Mouse (Mus musculus) liver, embryonic 16.5 days (tissue): ENCODE measurements around the gene Ddx54. TPM values are rescaled to one million over a fixed set of nuclear protein-coding genes. Genes with fewer than 3 reads are reported as not detected.

Experiments
- ATAC-seq: fragments of 200-750 bp; cut with Nextera tagmentation; 2 replicates; pipeline ENCODE4 v1.8.0; 2017; ENCODE audit warnings: low read depth, mild to moderate bottlenecking, moderate number of reproducible peaks, moderate library complexity
- H3K27ac ChIP-seq: fragments of 300-500 bp; sonication (generic); 2 replicates; pipeline ENCODE4 v1.5.1; 2014; ENCODE audit warnings: mild to moderate bottlenecking, low read length
- H3K27me3 ChIP-seq: fragments of 300-500 bp; sonication (generic); 2 replicates; pipeline ENCODE4 v1.6.1; 2014; ENCODE audit warnings: low read depth, low read length, mixed read lengths; ENCODE audit not compliant: control insufficient read depth, insufficient read depth
- H3K36me3 ChIP-seq: fragments of 300-500 bp; sonication (generic); 2 replicates; pipeline ENCODE4 v1.6.1; 2014; ENCODE audit warnings: mild to moderate bottlenecking; ENCODE audit not compliant: control insufficient read depth, insufficient read depth
- H3K4me1 ChIP-seq: fragments of 300-500 bp; sonication (generic); 2 replicates; pipeline ENCODE4 v1.6.1; 2014; ENCODE audit warnings: low read depth, low read length, mixed read lengths; ENCODE audit not compliant: control insufficient read depth
- H3K4me2 ChIP-seq: fragments of 300-500 bp; sonication (generic); 2 replicates; pipeline ENCODE4 v1.6.1; 2014; ENCODE audit warnings: low read depth, low read length, mixed read lengths
- H3K4me3 ChIP-seq: fragments of 300-500 bp; sonication (generic); 2 replicates; pipeline ENCODE4 v1.5.1; 2014; ENCODE audit warnings: low read depth, mild to moderate bottlenecking, low read length
- H3K9ac ChIP-seq: fragments of 300-500 bp; sonication (generic); 2 replicates; pipeline ENCODE4 v1.6.1; 2014; ENCODE audit warnings: low read depth, low read length
- H3K9me3 ChIP-seq: fragments of 300-500 bp; sonication (generic); replicated peaks from 2 replicates; pipeline ENCODE4 v1.6.1; 2016; ENCODE audit warnings: low read length; ENCODE audit not compliant: control insufficient read depth
- WGBS: fragments of 180-500 bp; shearing (Covaris S2); extraction: QIAGEN DNeasy Blood & Tissue Kit; methylation state at CpG from one replicate; pipeline ENCODE4 v1.1.7; 2014; ENCODE audit not compliant: insufficient replicate concordance; 5-methylcytosine and 5-hydroxymethylcytosine counted together
- polyA plus RNA-seq: library from polyadenylated mRNA; unstranded; fragments of >200 nt; fragmentation: Nextera tagmentation; extraction: Ambion mirVana; gene quantifications from 2 replicates; pipeline ENCODE4 v1.2.1, GENCODE M21; 2015

Ddx54 gene
- polyA plus RNA-seq: 14.7 and 16.1 TPM in 2 replicates

DNA sequence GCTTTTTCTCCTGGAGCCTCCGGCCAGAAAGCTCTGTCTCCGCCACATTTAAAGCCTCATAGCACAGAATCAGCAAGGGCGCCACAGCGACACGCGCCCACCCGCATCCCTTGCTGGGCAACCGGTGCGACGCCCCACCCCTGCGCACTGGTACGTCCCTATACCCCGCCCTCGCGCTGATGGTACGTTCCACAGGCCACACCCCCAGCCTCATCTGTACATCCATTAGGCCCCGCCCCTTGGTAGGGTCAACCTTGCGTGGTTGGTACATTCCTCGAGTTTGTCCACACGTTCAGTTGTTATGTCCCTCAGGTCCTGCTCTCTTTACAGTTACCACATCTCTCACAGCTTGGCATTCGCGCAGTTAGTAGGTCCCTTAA, at the start of gene Ddx54, which contains the start of gene Rita1:
Gene Ddx54, plus strand, starts transcription at position 298 of the 380 bp plus-strand sequence.
Gene Rita1, minus strand, starts transcription at position 148 of the 380 bp plus-strand sequence.
- ATAC-seq: peak; percentile 73
- Histone ChIP-seq H3K9ac (peak within 1 kb of the TSS; percentile 69), H3K4me2 (peak within 1 kb of the TSS; percentile 98), H3K4me1 (peaks cover 21% of the 10 kb centered on the region), H3K4me3 (peak within 1 kb of the TSS; percentile 90), H3K27ac (peak within 1 kb of the TSS; percentile 84), H3K9me3 (peaks cover 2% of the 10 kb centered on the region; the same call in 1 of the 2 replicates), H3K36me3 (peaks cover 5% of the 10 kb centered on the region; the same call in 1 of the 2 replicates), H3K27me3 (no peaks in the 10 kb centered on the region)
- WGBS: 0% methylated on average over 22 of the region's 22 CpGs

DNA sequence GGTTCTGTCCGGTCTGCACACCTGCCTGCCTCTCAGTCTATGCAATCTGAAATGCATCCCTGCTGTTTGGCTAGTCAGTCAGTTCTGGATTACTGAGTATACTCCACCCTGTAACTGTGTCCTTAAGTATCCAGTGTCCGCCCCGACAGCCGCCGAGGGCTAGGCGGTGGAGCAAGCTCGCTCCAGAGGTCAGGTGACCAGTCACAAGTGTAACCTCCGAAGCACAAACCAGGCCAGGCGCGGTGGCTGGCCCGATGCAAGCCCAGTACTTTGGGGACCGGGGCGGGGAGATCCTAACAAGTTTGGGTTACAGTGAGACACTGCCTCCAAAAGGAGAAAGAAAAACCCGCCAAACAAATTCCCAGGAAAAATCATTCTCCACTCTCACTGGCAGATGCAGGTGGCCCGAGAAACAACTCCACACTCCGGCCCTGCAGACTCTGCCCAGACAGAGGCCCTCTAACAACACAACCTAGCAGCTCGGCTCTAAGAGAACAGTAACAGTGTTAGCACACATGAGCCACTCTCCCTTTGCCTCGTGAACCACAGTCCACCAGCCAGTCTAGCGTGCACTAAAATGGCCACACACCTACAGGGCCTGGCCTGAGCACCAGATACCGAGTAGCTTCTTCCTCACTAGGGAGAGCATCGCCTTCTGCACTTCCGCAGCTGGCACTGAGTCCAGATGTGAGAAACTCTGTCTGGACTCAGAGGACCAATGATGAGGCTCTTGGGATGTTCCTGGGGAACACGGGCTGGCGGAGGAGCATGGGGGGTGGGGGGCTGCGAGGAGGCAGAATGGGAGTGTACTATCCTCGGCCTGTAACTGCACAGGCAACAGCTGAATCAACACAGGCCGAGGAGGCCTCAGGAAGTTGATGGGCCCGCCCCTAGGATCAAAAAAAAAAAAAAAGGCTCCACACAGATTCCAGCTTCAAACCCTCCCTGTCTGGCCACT, 49.3 kb upstream of the Ddx54 start:
- H3K4me3 ChIP-seq: no peak overlapping the region
- 54% methylated on average over 28 of the region's 28 CpGs for WGBS
- no peak overlapping the region for H3K4me2 ChIP-seq
- no peak for ATAC-seq
- no peaks in the 10 kb centered on the region for H3K27me3 ChIP-seq
- peaks cover 52% of the 10 kb centered on the region for H3K4me1 ChIP-seq
- H3K27ac ChIP-seq: peak overlapping the region; percentile 76
- H3K9ac ChIP-seq: no peak overlapping the region; the same call in 1 of the 2 replicates
- H3K9me3 ChIP-seq: no peaks in the 10 kb centered on the region
- no peaks in the 10 kb centered on the region for H3K36me3 ChIP-seq

DNA sequence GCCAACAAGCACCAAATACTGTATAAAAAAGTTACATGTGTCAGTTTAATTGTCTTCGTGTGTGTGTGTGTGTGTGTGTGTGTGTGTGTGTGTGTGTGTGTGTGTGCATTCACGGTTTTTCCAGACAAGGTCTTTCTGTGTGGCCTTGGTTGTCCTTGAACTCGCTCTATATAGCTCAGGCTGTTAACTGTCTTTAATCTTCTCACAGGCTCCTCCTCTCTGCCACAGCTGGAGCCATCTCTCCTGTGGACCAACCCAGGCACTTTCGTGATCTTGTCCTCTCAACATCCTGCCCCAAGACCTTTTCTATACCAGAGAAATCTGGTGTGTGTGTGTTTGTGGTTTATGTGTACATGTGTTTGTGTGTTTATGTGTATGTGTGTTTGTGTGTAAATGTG, 48.6 kb upstream of the Ddx54 start:
- no peak overlapping the region for H3K9ac ChIP-seq
- H3K27ac ChIP-seq: no peak overlapping the region
- no peaks in the 10 kb centered on the region for H3K27me3 ChIP-seq
- ATAC-seq: no peak
- 43% methylated on average over 4 of the region's 4 CpGs for WGBS
- no peaks in the 10 kb centered on the region for H3K9me3 ChIP-seq
- no peak overlapping the region for H3K4me2 ChIP-seq
- H3K36me3 ChIP-seq: no peaks in the 10 kb centered on the region
- no peak overlapping the region for H3K4me3 ChIP-seq
- H3K4me1 ChIP-seq: peaks cover 47% of the 10 kb centered on the region

DNA sequence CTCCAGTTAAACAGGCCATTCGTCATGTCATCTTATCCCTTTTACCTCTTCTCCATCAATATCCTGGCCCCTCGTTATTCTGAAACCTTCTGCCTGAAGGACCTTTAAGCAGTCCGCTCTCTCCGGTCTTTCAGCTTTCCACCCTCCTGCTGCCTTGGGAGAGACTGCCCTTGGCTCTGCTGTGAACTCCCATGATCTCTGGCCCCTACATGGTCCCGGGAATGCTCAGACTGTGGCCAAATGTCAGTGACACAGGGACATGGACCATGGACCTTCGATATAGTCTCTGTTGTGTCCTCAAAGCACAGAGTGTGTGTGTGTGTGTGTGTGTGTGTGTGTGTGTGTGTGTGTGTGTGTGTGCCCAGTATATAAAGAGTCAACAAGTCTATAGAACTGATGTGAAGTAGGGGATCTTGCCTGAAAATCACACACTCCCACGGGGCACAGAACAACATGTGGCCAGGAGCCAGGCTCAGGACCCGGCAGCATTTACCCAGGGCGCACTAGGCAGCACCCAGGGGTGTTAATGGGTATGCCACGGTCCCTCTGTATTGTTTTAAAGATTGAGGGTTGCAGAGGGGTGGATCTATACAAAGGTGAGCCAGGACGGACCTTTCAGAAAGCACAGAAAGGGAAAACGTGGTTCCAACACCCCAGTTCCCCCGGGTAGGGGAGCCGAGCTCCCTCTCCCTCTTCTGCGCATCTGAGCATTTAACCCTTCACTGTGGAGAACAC, 47.2 kb upstream of the Ddx54 start:
- Histone ChIP-seq H3K4me2 (no peak overlapping the region), H3K9me3 (no peaks in the 10 kb centered on the region), H3K4me3 (no peak overlapping the region), H3K9ac (no peak overlapping the region), H3K27ac (peak overlapping the region; percentile 52), H3K27me3 (no peaks in the 10 kb centered on the region), H3K36me3 (no peaks in the 10 kb centered on the region), H3K4me1 (peaks cover 46% of the 10 kb centered on the region)
- 63% methylated on average over 15 of the region's 15 CpGs for WGBS
- ATAC-seq: peak; percentile 61

DNA sequence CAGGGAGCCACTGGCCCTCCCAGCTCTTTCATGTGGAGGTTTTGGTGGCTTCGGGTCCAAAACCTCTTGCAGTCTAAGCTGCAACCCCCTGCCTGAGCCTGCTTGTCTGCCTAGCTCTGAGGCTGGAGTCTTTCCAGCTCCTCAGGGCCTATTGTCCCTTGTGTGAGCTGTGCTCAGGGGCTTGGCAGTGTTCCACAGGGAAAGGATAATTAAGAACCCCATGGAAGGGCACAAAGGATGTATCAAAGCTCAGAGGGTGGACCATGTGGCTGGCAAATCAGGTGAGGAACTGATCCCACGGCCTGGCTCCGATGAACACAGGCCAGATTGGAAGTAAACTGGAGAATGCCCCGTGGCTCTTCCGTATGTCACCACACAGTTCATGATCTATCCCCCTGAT, 46.4 kb upstream of the Ddx54 start:
- Histone ChIP-seq H3K9ac (no peak overlapping the region), H3K36me3 (no peaks in the 10 kb centered on the region), H3K27me3 (no peaks in the 10 kb centered on the region), H3K27ac (peak overlapping the region; percentile 26), H3K4me3 (no peak overlapping the region), H3K4me2 (no peak overlapping the region), H3K9me3 (no peaks in the 10 kb centered on the region), H3K4me1 (peaks cover 45% of the 10 kb centered on the region)
- no peak for ATAC-seq
- WGBS: 79% methylated on average over 5 of the region's 5 CpGs

DNA sequence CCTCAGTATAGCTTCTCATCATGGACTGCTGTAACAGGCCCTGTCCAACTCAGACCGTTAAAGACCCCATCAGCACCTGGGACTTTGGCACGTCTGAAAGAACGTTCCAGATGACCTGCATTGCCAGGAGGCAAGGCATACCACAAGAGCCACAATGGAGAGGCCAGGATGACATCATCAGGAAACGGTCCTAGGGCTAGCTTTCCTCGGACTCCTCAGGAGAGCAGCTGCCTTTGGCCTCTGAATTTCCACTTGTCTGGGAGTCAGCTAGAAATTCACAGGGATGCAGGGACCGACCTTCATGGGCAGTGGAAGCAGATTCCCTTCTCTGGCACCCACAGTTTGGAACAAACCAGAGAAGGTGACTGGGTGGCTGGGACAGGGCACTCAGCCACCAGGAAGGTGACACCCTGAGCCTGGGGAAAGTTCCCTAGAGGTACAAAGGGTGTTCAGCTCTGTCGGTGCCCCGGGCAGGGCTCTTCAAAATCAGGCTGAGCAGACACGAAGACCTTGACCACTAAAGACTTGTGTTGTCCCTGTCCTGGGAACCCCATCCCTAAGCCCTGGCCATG, 45.8 kb upstream of the Ddx54 start:
- Histone ChIP-seq H3K27me3 (no peaks in the 10 kb centered on the region), H3K4me3 (no peak overlapping the region), H3K4me2 (no peak overlapping the region), H3K27ac (no peak overlapping the region), H3K9me3 (no peaks in the 10 kb centered on the region), H3K36me3 (no peaks in the 10 kb centered on the region), H3K4me1 (peaks cover 49% of the 10 kb centered on the region), H3K9ac (no peak overlapping the region)
- WGBS: 66% methylated on average over 9 of the region's 9 CpGs
- ATAC-seq: no peak

DNA sequence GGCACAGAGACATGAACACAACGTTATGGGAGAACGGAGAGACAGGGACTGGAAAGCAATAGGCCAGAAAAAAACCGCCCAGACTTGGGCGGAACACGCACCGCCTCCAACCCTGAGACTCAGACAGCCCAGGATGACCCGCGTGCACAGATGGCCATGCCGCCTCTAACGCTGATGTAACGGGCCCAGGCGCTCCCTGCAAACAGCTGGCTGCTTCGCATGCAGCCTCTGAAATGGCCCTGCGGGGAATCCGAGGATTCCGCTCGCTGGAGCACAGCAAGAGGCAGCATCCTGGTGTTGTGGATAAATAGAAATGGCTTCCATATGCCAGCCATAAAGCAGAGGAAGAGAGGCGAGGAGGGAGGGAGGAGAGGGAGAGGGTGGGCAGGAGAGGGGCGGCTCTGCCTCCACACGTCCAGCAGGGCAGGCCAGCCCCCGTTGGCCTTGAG, 45.3 kb upstream of the Ddx54 start:
- no peaks in the 10 kb centered on the region for H3K27me3 ChIP-seq
- WGBS: 63% methylated on average over 21 of the region's 21 CpGs
- no peak overlapping the region for H3K27ac ChIP-seq
- no peaks in the 10 kb centered on the region for H3K9me3 ChIP-seq
- ATAC-seq: peak; percentile 19; the same call in 1 of the 2 replicates
- H3K4me2 ChIP-seq: no peak overlapping the region
- H3K36me3 ChIP-seq: no peaks in the 10 kb centered on the region
- no peak overlapping the region for H3K9ac ChIP-seq
- no peak overlapping the region for H3K4me3 ChIP-seq
- peaks cover 46% of the 10 kb centered on the region for H3K4me1 ChIP-seq

DNA sequence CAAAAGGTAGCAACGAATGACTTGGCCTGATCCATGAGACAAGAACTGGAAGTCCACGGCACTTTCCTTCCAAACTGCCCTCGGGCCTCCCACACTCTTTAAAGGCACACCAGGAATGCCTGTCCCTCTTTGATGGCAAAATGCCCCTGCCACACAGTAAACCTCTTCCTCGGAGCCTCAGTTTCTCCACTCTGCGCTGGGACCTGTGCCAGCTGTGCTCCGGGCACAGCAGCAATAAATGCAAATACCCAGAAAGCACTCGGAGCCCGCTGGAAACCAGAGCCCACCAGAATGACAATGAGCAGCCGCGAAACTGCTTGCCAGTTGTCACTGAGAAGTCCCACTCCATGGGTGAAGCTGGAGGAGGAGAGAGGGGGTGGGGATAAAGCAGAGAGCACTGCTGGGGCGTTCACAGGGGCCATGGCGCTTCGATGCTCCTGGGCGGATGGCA, 44.8 kb upstream of the Ddx54 start:
- 83% methylated on average over 14 of the region's 14 CpGs for WGBS
- no peak overlapping the region for H3K9ac ChIP-seq
- no peak for ATAC-seq

More for the DNA sequence above, 44.8 kb upstream of the Ddx54 start:
- Histone ChIP-seq H3K4me1 (peaks cover 44% of the 10 kb centered on the region), H3K4me3 (no peak overlapping the region), H3K4me2 (no peak overlapping the region), H3K27ac (no peak overlapping the region), H3K27me3 (no peaks in the 10 kb centered on the region), H3K36me3 (no peaks in the 10 kb centered on the region), H3K9me3 (no peaks in the 10 kb centered on the region)
